Mouse (Mus musculus): ENCODE measurements around the gene Cxadr.

DNA sequence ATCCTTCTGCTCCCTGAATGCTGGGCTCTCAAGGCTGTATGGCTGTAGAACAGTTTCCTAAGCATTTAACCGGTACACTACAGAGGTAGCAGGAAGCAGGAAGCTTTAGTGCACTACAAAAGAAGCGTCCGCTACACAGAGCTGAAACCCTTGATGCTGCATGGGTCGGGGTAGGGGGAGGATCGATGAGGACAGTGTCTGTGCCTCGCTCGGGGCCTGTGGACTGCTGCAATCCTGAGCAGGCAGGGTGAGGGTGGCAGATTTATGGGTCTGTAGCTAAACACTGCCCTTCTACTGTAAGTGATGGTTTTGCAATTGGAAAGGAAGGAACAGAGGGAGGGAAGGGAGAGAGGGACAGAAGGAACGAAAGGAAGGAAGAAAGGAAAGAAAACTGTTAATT, 35.9 kb downstream of the Cxadr start:
- no peak for TF ChIP-seq POLR2A (IDR thresholded peaks at IDR 0.05; ENCODE audit: insufficient read depth, low read depth, low read length)
- no peak for TF ChIP-seq CTCF (IDR thresholded peaks at IDR 0.05)

All from heart, adult 2 months (tissue).